Mouse (Mus musculus) olfactory bulb, adult 2 months (tissue): ENCODE data around the gene Mfsd4a. TPM values are rescaled to one million over a fixed set of nuclear protein-coding genes. Genes with fewer than 3 reads are reported as not detected.

Experiments used
- H3K27ac ChIP-seq: fragments of 200-500 bp; 2 replicates; pipeline ENCODE4 v1.5.1; 2012; ENCODE audit warnings: low read depth, low read length; ENCODE audit not compliant: insufficient read depth
- H3K4me1 ChIP-seq: fragments of 200-500 bp; 2 replicates; pipeline ENCODE4 v1.6.1; 2012; ENCODE audit warnings: low read length; ENCODE audit not compliant: control insufficient read depth, insufficient read depth
- H3K4me3 ChIP-seq: fragments of 200-500 bp; 2 replicates; pipeline ENCODE4 v1.5.1; 2012; ENCODE audit warnings: mild to moderate bottlenecking, low read depth, low read length, moderate library complexity; ENCODE audit not compliant: insufficient read depth
- CTCF ChIP-seq: fragments of 200-500 bp; IDR thresholded peaks from 2 replicates; pipeline ENCODE4 v1.5.1; 2012; ENCODE audit warnings: low read depth, mild to moderate bottlenecking, low read length, moderate library complexity; ENCODE audit not compliant: insufficient read depth
- POLR2A ChIP-seq: fragments of 200-500 bp; IDR thresholded peaks from 2 replicates; pipeline ENCODE4 v1.6.1; 2012; ENCODE audit warnings: mild to moderate bottlenecking, low read depth, low read length, moderate library complexity; ENCODE audit not compliant: insufficient read depth
- WGBS: fragments of 180-500 bp; shearing (Covaris S2); methylation state at CpG from one replicate; pipeline ENCODE4 v1.1.7; 2018; 5-methylcytosine and 5-hydroxymethylcytosine counted together
- polyA plus RNA-seq: library from polyadenylated mRNA; stranded (reverse); fragments of >200 nt; gene quantifications from 2 replicates; pipeline ENCODE4 v1.2.4, GENCODE M21; 2012; ENCODE audit warnings: low replicate concordance; ENCODE audit not compliant: missing spikeins, insufficient read depth, insufficient read length

The Mfsd4a gene
- not detected in 2 replicates for polyA plus RNA-seq

DNA sequence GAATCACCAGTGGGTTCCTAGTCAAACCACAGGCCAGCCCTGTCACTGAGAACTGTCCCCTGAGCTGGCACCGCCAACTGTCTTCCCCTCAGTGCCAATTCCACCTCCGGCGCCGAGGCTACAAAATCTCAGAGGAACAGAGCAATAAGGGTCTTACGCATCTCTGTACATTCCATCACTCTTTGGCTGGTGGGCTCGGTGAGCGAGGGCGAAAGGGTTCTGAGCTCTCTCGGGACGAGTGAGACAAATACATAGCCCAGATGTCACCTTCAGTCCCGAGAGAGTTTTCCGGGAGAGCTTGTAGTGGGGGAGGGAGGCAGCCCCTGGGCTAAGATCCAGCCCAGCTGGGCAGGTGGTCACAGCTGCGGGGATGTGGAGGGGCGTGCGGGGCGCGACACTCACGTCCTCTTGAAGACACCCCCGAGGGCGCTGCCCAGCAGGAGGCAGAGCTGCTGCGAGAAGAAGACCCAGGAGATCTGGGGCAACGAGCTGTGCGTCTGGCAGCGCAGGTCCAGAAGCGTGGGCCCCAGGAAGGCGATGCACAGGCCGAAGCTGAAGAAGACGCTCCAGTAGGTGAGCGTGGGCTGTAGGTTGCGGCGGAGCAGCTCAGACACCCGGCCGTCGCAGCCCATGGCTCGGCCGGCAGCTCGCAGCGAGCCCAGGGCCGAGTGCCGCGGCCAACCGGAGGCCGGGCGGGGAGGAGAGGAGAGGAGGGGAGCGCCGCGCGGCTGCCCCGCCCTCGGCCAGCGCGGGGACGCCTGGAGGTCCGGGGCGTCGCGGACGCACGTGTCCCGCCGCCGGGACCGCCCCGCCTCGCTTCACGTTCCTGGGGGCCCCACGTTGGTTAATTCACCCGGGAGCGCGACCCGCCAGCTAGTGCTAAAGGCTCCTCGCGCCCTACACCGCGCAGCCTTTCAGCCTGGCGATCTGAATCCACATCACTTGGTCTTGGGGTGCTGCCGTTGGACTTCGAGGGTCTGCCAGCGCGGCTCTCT, at the start of gene Mfsd4a:
TSS of gene Mfsd4a (minus strand) at position 802 of the 995 bp plus-strand sequence.
- 4% methylated on average over 79 of the region's 80 CpGs for WGBS
- peak within 1 kb of the TSS; percentile 47 for H3K4me3 ChIP-seq
- H3K4me1 ChIP-seq: peaks cover 10% of the 10 kb centered on the region
- no peak within 1 kb of the TSS for H3K27ac ChIP-seq
- TF ChIP-seq CTCF (no peak), POLR2A (0 out of 2 replicates have a peak, but pooled peaks have one; percentile 25)

DNA sequence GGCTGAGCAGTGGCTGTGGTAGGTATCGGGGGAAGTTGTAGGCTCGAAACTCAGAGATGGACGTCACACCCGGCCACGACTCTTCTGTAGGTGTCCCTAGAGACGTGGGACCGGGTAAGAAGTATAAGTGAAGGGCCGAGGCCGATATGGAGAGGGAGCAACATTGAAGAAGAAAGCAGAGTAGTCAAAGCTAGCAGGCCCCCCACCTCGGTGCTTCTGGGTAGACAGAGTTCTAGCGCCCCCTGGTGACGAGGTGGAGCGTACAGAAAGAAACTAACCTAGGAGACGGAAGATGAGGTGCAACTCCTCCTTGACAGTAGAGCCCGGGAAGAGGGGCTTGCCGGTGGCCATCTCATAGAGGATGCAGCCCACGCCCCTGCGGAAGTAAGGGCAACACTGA, 48.7 kb upstream of the Mfsd4a start:
- TF ChIP-seq POLR2A (no peak), CTCF (peak; percentile 59; the same call in 1 of the 2 replicates)
- H3K27ac ChIP-seq: no peak overlapping the region
- peaks cover 5% of the 10 kb centered on the region for H3K4me1 ChIP-seq
- WGBS: 21% methylated on average over 18 of the region's 18 CpGs
- H3K4me3 ChIP-seq: no peak overlapping the region

DNA sequence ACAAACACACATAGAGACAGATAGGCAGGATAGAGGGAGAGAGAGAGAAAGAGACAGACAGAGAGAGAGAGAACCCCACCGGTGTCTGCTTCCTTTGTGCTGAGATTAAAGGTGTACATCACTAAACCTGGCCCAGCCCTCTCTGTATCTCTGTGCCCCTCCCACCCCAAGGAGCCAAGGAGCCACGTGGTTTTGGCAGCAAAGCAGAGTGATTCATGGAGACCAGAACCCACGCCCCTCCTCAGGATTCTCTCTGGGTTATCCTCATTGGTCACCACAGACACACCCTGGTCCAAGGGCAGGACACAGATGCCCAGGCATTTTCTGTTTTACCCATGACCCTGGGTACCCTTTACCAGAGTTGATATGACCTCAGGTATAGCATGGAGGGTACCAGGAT, 45.2 kb upstream of the Mfsd4a start:
- Histone ChIP-seq H3K4me3 (no peak overlapping the region), H3K4me1 (peaks cover 3% of the 10 kb centered on the region; the same call in 1 of the 2 replicates), H3K27ac (no peak overlapping the region)
- 60% methylated on average over 3 of the region's 3 CpGs for WGBS
- TF ChIP-seq POLR2A (no peak), CTCF (no peak)

DNA sequence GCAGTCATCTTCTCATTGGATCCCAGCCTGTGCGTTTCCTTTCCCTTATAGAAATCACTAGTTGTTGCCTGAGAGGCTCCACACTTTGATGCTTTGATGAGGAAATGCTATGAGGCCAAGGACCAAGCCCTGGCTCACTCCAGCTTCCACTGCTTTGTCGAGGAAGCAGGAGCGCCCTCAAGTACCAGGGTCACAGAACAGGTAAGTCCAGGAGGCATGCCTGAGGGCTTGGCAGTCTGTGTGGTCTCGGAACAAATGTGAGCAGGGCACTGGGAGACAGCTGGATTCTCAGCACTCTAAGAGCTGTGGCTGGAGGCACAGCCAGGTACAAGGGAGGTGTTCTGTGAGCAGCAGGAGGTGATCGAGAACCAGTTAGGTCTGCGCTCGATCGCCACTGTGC, 44.6 kb upstream of the Mfsd4a start:
- TF ChIP-seq POLR2A (no peak), CTCF (no peak)

DNA sequence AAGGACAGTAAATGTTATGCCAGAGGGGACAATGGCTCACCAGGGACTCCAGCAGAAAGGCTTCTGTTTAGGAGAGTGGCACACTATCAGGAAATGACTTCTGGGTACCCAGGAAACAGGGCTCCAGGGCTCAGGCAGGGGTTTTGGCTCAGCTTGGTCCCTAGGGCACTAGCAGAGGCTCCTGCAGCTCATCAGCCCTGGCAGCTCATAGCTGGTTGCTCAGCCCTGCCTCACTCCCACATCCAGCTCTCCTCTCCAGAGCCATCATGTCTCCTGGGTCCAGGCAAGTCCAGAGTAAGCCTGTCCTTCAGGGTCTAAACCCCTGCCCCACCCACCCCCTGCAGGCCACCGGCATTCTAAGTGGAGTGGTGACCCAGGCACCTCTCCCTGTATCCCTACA, 43.5 kb upstream of the Mfsd4a start:
- Histone ChIP-seq H3K27ac (no peak overlapping the region), H3K4me3 (no peak overlapping the region), H3K4me1 (peaks cover 1% of the 10 kb centered on the region; the same call in 1 of the 2 replicates)
- no peak for TF ChIP-seq POLR2A
- TF ChIP-seq CTCF: no peak
- WGBS: 56% methylated on average over 1 of the region's 1 CpGs

More for the DNA sequence above, 44.6 kb upstream of the Mfsd4a start:
- no peak overlapping the region for H3K4me3 ChIP-seq
- H3K4me1 ChIP-seq: peaks cover 3% of the 10 kb centered on the region; the same call in 1 of the 2 replicates
- H3K27ac ChIP-seq: no peak overlapping the region
- 87% methylated on average over 8 of the region's 8 CpGs for WGBS

DNA sequence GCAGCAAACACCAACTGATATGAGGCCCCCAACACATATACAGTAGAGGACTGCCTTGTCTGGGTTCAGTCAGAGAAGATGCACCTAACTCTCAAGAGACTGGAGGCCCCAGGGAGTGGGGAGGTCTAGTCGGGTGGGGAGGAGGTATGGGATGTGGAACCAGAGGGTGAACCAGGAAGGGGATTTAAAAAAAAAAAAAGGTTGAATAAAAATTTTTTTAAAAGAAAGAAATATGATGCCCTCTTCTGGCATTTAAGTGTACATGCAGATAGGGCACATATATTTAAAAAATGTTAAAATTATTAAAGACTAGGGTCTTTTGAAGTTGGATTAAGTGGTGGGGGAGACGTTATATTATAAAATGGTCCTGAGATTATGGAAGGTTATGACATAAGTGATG, 41.5 kb upstream of the Mfsd4a start:
- H3K4me1 ChIP-seq: no peaks in the 10 kb centered on the region
- 69% methylated on average over 2 of the region's 2 CpGs for WGBS
- H3K4me3 ChIP-seq: no peak overlapping the region
- TF ChIP-seq CTCF (no peak), POLR2A (no peak)
- H3K27ac ChIP-seq: no peak overlapping the region

DNA sequence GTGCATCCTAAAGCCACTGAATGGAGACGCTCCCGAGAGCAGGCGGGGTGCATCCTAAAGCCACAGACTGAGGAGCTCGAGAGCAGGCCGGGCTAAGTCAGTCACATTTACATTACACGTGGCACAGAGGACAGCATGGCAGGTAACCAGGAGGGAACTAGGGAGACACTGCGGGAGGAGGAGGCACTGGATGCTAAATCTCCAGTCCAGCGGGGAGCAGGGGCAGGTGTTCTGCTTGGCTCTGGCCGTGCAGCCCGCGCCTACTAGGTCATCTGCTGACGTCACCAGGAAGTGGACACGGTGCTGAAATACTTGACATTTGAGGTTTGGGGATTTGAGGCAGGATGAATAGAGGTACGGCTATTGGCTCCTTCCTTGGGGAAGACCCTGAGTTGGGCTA, 36.5 kb upstream of the Mfsd4a start:
- no peak overlapping the region for H3K4me3 ChIP-seq
- no peak for TF ChIP-seq CTCF
- no peak for TF ChIP-seq POLR2A
- WGBS: 74% methylated on average over 14 of the region's 14 CpGs
- H3K4me1 ChIP-seq: peaks cover 4% of the 10 kb centered on the region
- no peak overlapping the region for H3K27ac ChIP-seq

DNA sequence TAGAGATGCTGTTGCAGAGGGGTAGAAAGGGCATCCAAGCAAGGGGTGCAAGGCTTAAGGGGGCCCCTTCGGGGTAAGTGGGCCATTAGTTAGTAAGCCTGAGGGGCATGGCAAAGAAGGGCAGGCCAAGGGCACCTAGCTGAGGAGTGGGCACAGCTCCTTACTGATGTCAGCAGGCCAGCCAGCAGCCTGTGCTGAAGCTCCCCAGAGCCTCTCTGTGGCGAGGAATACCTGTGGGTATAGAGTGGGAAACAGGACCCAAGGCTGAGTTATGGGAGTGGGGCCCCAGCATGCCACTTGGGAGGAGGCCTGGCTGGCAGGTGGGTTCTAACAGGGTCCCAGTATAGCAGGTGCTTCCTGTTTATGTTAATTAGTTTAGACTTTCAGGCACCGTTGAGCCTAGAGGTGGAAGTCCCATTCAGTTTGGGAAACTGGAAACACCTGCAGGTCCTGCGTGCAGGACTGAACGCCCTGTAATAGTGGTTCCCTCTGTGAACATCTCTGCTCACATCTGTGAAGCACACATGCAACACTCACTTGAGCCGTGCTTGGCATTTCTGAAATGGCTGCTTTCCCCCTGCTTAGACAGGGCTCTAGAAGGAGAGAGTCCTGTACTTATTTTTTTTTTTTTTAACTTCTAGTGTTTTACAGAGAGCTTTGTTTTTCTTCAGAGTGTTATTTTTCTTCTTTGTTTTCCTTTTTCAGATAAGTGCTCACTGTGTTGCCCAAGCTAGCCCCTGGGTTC, 34.3 kb upstream of the Mfsd4a start:
- no peak overlapping the region for H3K4me3 ChIP-seq
- WGBS: 83% methylated on average over 6 of the region's 6 CpGs
- no peak for TF ChIP-seq POLR2A
- TF ChIP-seq CTCF: no peak
- H3K4me1 ChIP-seq: peaks cover 7% of the 10 kb centered on the region
- no peak overlapping the region for H3K27ac ChIP-seq
